Mouse (Mus musculus) layer of hippocampus, postnatal 36 days (tissue): ENCODE measurements around the gene Smok3a. TPM values are rescaled to one million over a fixed set of nuclear protein-coding genes. Genes with fewer than 3 reads are reported as not detected.

Source experiments
- total RNA-seq, 2 experiments: library from RNA; stranded (reverse); gene quantifications; 2 replicates each; pipeline ENCODE4 v1.2.3; 2021

The Smok3a gene
- total RNA-seq, 2 experiments from 2014 or later, result not detected

Other genes with a start within 250 kb of the Smok3a start
- gene Ppp1r35, start 242.4 kb upstream of the Smok3a start, total RNA-seq, result 10 to 100 TPM; 24.1 to 24.6 TPM
- 10 to 100 TPM; 40.8 to 44.5 TPM for gene Mepce, start 233.6 kb upstream of the Smok3a start, total RNA-seq
- 1 to 10 TPM; 5.2 to 7.1 TPM for gene Zcwpw1, start 233.5 kb upstream of the Smok3a start, total RNA-seq
- gene Pilra, start 185.0 kb upstream of the Smok3a start, total RNA-seq, result 1 to 10 TPM in 1 of 2 experiments, under 1 TPM in 1; 0.67 to 1.3 TPM
- not detected for gene Pilrb1, start 163.2 kb upstream of the Smok3a start, total RNA-seq
- not detected for gene Pilrb2, start 149.4 kb upstream of the Smok3a start, total RNA-seq
- gene Cyp3a13, start 99.6 kb upstream of the Smok3a start, total RNA-seq, result under 1 TPM in 1 of 2 experiments, not detected in 1; 0.25 TPM
- gene Gjc3, start 58.2 kb upstream of the Smok3a start, total RNA-seq, result 10 to 100 TPM; 26.5 to 31.6 TPM
- not detected for gene Azgp1, start 39.7 kb upstream of the Smok3a start, total RNA-seq
- gene Smok3b, start 168 bp downstream of the Smok3a start, total RNA-seq, result not detected
- gene Smok3c, start 31.9 kb downstream of the Smok3a start, total RNA-seq, result not detected
- gene Zkscan1, start 63.8 kb downstream of the Smok3a start, total RNA-seq, result 10 to 100 TPM; 41.5 to 41.9 TPM
- gene Zscan21, start 95.6 kb downstream of the Smok3a start, total RNA-seq, result 10 to 100 TPM; 14.5 to 15.2 TPM
- gene Zfp113, start 134.5 kb downstream of the Smok3a start, total RNA-seq, result 10 to 100 TPM; 14.0 to 14.5 TPM
- gene Cops6, start 139.8 kb downstream of the Smok3a start, total RNA-seq, result 100 to 1,000 TPM; 136 to 139 TPM
- gene Ap4m1, start 150.7 kb downstream of the Smok3a start, total RNA-seq, result 10 to 100 TPM; 19.3 to 29.6 TPM
- gene Mcm7, start 151.2 kb downstream of the Smok3a start, total RNA-seq, result 10 to 100 TPM; 14.5 to 17.4 TPM
- 10 to 100 TPM; 37.9 to 44.4 TPM for gene Taf6, start 166.2 kb downstream of the Smok3a start, total RNA-seq
- 10 to 100 TPM; 15.0 to 16.8 TPM for gene Cnpy4, start 166.2 kb downstream of the Smok3a start, total RNA-seq
- 1 to 10 TPM; 8.2 to 8.6 TPM for gene Mblac1, start 173.1 kb downstream of the Smok3a start, total RNA-seq
- gene Nxpe5, start 204.6 kb downstream of the Smok3a start, total RNA-seq, result under 1 TPM in 1 of 2 experiments, not detected in 1; 0.25 TPM
- 10 to 100 TPM; 54.5 to 58.7 TPM for gene Lamtor4, start 234.2 kb downstream of the Smok3a start, total RNA-seq
- 10 to 100 TPM; 70.0 to 73.7 TPM for gene BC037034, start 242.8 kb downstream of the Smok3a start, total RNA-seq